Mouse (Mus musculus): ENCODE measurements around the gene Htr3a. TPM values are rescaled to one million over a fixed set of nuclear protein-coding genes. Genes with fewer than 3 reads are reported as not detected.

Gene Htr3a
- total RNA-seq, 2 experiments from 2014 or later, result 8.1 to 10.2 TPM

GRCm38 (mm10) chr9:48856240-48856639 is 54.7 kb downstream of the Htr3a start:
- no peak for DNase-seq (ENCODE audit: low spot score in 2 of 2)

GRCm38 (mm10) chr9:48849531-48849930 is 61.4 kb downstream of the Htr3a start:
- DNase-seq (ENCODE audit: low spot score in 2 of 2), result no peak

Other genes with a start within 250 kb of the Htr3a start
- 10 to 100 TPM; 63.6 to 86.3 TPM for gene Zbtb16, start 74.9 kb downstream of the Htr3a start, total RNA-seq (2021)
- gene Htr3b, start 53.9 kb upstream of the Htr3a start, total RNA-seq (2021), result not detected
- 10 to 100 TPM; 34.4 to 35.0 TPM for gene Usp28, start 74.3 kb upstream of the Htr3a start, total RNA-seq (2021)
- gene Zw10, start 144.5 kb upstream of the Htr3a start, total RNA-seq (2021), result 10 to 100 TPM; 16.9 to 18.2 TPM
- 1 to 10 TPM in 1 of 2 experiments, under 1 TPM in 1; 0.45 to 1.3 TPM for gene Tmprss5, start 170.2 kb upstream of the Htr3a start, total RNA-seq (2021)

Data from left cerebral cortex, adult 18-20 months (tissue).